Mouse (Mus musculus) lung, postnatal 0 days (tissue): Measurements from ENCODE around the gene Vmn2r91. TPM values are rescaled to one million over a fixed set of nuclear protein-coding genes. Genes with fewer than 3 reads are reported as not detected.
"Not testable (repeated sequence)": the region's sequence is repeated elsewhere in the genome, so short reads cannot be mapped to it uniquely, and the experiment has no call there.

Experiments used
- ATAC-seq: fragments of 200-750 bp; cut with Nextera tagmentation; 2 replicates; pipeline ENCODE4 v1.8.0; 2017; ENCODE audit warnings: moderate library complexity
- DNase-seq: peaks from one replicate; pipeline ENCODE4 v3.0.0-alpha.2; 2016; ENCODE audit warnings: low spot score
- H3K27ac ChIP-seq: fragments of 300-500 bp; sonication (generic); 2 replicates; pipeline ENCODE4 v1.5.1; 2014; ENCODE audit warnings: antibody characterized with exemption, mild to moderate bottlenecking, low read length, mixed read lengths
- H3K27me3 ChIP-seq: fragments of 300-500 bp; sonication (generic); replicated peaks from 2 replicates; pipeline ENCODE4 v1.6.1; 2014; ENCODE audit warnings: low read length, mixed read lengths; ENCODE audit not compliant: insufficient read depth
- H3K36me3 ChIP-seq: fragments of 300-500 bp; sonication (generic); 2 replicates; pipeline ENCODE4 v1.6.1; 2014; ENCODE audit warnings: low read length, mixed read lengths; ENCODE audit not compliant: insufficient read depth
- H3K4me1 ChIP-seq: fragments of 300-500 bp; sonication (generic); 2 replicates; pipeline ENCODE4 v1.6.1; 2014; ENCODE audit warnings: antibody characterized with exemption, low read depth, low read length, mixed read lengths; ENCODE audit not compliant: insufficient read depth
- H3K4me2 ChIP-seq: fragments of 300-500 bp; sonication (generic); replicated peaks from 2 replicates; pipeline ENCODE4 v1.6.1; 2014; ENCODE audit warnings: low read depth, mild to moderate bottlenecking, low read length, moderate library complexity, mixed read lengths
- H3K4me3 ChIP-seq: fragments of 300-500 bp; sonication (generic); 2 replicates; pipeline ENCODE4 v1.5.1; 2014; ENCODE audit warnings: low read depth, low read length
- H3K9ac ChIP-seq: fragments of 300-500 bp; sonication (generic); replicated peaks from 2 replicates; pipeline ENCODE4 v1.6.1; 2014; ENCODE audit warnings: low read depth, mild to moderate bottlenecking
- H3K9me3 ChIP-seq: fragments of 300-500 bp; sonication (generic); 2 replicates; pipeline ENCODE4 v1.6.1; 2016; ENCODE audit warnings: low read length, mixed read lengths
- CTCF ChIP-seq: IDR thresholded peaks from 2 replicates; pipeline ENCODE4 v1.5.1; 2016; ENCODE audit warnings: antibody characterized with exemption, mild to moderate bottlenecking
- EP300 ChIP-seq: IDR thresholded peaks from 2 replicates; pipeline ENCODE4 v1.6.1; 2016; ENCODE audit warnings: antibody characterized with exemption, mild to moderate bottlenecking, control low read depth
- WGBS: fragments of 180-500 bp; shearing (Covaris S2); extraction: QIAGEN DNeasy Blood & Tissue Kit; methylation state at CpG from one replicate; pipeline ENCODE4 v1.1.7; 2014; 5-methylcytosine and 5-hydroxymethylcytosine counted together
- polyA plus RNA-seq: library from polyadenylated mRNA; unstranded; fragments of >200 nt; fragmentation: Nextera tagmentation; extraction: Ambion mirVana; gene quantifications from 2 replicates; pipeline ENCODE4 v1.2.1, GENCODE M21; 2015

Gene Vmn2r91
- not detected in 2 replicates for polyA plus RNA-seq

- ATAC-seq, H3K36me3 ChIP-seq, H3K9me3 ChIP-seq, DNase-seq, H3K9ac ChIP-seq, H3K4me3 ChIP-seq, H3K27ac ChIP-seq, H3K4me1 ChIP-seq, H3K27me3 ChIP-seq, H3K4me2 ChIP-seq: not testable (repeated sequence)
Measured at GRCm38 (mm10) chr17:18084716-18085115, at the start of gene Vmn2r91. Gene Vmn2r91, plus strand, starts transcription at chr17:18085016.

DNA sequence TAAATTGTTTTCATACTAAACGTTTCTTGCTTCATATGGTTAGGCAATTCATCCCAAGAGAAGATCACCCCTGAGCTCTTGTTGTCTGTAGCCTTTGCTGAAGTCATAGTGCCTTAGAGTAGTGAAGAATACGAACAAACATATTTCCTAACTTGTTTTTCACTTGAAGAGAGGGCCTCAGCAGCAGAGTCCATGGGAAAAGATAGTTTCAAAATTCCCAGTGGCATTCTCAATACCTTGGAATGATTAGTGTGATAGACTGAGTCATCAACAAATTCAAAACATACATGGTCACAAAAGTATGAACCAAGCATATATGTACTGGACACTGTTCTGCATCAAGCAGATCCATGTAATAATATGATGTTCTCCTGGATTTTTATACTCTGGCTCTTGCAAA is 35.7 kb upstream of the Vmn2r91 start, which contains the start of gene Vmn2r124:
Gene Vmn2r124 (plus strand): TSS at position 301 of the 400 bp plus-strand sequence.
- WGBS: 24% methylated on average over 2 of the region's 2 CpGs
- no peak within 1 kb of the TSS for H3K27ac ChIP-seq
- ATAC-seq (no peak), DNase-seq (no peak)
- H3K9ac ChIP-seq: no peak within 1 kb of the TSS
- H3K36me3 ChIP-seq: no peaks in the 10 kb centered on the region
- no peak within 1 kb of the TSS for H3K4me3 ChIP-seq
- no peak for TF ChIP-seq CTCF
- no peak for TF ChIP-seq EP300
- no peak within 1 kb of the TSS for H3K4me2 ChIP-seq
- H3K27me3 ChIP-seq: no peaks in the 10 kb centered on the region
- no peaks in the 10 kb centered on the region for H3K9me3 ChIP-seq
- H3K4me1 ChIP-seq: no peaks in the 10 kb centered on the region

- H3K4me3 ChIP-seq, H3K27me3 ChIP-seq, H3K27ac ChIP-seq, H3K9me3 ChIP-seq, H3K9ac ChIP-seq, ATAC-seq, H3K36me3 ChIP-seq, H3K4me2 ChIP-seq, DNase-seq, H3K4me1 ChIP-seq: not testable (repeated sequence)
- 44% methylated on average over 1 of the region's 1 CpGs for WGBS
Measured at GRCm38 (mm10) chr17:18095626-18096025, 10.8 kb downstream of the Vmn2r91 start.

GRCm38 (mm10) chr17:18102265-18102664 is 17.4 kb downstream of the Vmn2r91 start:
- not testable (repeated sequence) for H3K4me3 ChIP-seq, H3K27me3 ChIP-seq, H3K4me1 ChIP-seq, H3K9ac ChIP-seq, H3K4me2 ChIP-seq, H3K9me3 ChIP-seq, ATAC-seq, H3K27ac ChIP-seq, H3K36me3 ChIP-seq, DNase-seq
- 79% methylated on average over 3 of the region's 3 CpGs for WGBS

DNA sequence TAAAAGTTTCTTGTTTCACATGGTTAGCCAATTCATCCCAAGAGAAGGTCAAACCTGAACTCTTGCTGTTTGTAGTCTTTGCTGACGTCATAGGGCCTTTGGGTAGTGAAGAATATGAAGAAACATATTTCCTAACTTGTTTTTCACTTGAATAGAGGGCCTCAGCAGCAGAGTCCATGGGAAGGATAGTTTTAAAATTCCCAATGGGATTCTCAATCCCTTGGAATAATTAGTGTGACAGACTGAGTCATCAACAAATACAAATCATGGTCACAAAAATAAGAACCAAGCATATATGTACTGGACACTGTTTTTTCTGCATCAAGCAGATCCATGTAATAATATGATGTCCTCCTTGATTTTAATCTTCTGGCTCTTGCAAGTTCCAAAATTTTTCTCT is 66.8 kb downstream of the Vmn2r91 start, which contains the start of gene Vmn2r92:
Gene Vmn2r92 (plus strand): TSS at position 301 of the 400 bp plus-strand sequence.
- H3K27ac ChIP-seq, H3K9ac ChIP-seq, H3K4me2 ChIP-seq, H3K27me3 ChIP-seq, DNase-seq, H3K4me1 ChIP-seq, ATAC-seq, H3K4me3 ChIP-seq, H3K9me3 ChIP-seq, H3K36me3 ChIP-seq: not testable (repeated sequence)
- WGBS: 66% methylated on average over 1 of the region's 1 CpGs

DNA sequence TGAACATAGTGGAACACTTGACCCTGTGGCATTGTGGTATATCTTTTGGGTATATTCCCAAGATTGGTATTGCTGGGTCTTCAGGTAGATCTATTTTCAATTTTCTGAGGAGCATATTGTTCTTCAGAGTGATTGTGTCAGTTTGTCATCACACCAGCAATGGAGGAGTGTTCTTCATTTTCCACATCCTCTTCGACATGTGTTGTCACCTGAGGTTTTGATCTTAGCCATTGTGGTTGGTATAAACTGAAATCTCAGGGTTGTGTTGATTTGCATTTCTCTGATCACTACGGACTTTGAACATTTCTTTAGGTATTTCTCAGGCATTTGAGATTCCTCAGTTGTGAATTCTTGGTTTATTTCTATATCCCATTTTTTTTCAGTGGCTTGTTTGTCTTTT is 76.4 kb downstream of the Vmn2r91 start:
- H3K4me3 ChIP-seq, H3K27me3 ChIP-seq, ATAC-seq, H3K9me3 ChIP-seq, H3K27ac ChIP-seq, H3K4me1 ChIP-seq, H3K4me2 ChIP-seq, H3K36me3 ChIP-seq, DNase-seq, H3K9ac ChIP-seq: not testable (repeated sequence)
- WGBS: 34% methylated on average over 2 of the region's 2 CpGs

Other genes with a start within 250 kb of the Vmn2r91 start
- 1.9 and 2.4 TPM in 2 replicates for gene Has1, start 229.8 kb upstream of the Vmn2r91 start, polyA plus RNA-seq
- 13.7 and 14.9 TPM in 2 replicates for gene Fpr1, start 201.1 kb upstream of the Vmn2r91 start, polyA plus RNA-seq
- gene Fpr2, start 197.2 kb upstream of the Vmn2r91 start, polyA plus RNA-seq: 12.6 and 15.4 TPM in 2 replicates
- not detected in 2 replicates for gene Fpr3, start 197.2 kb upstream of the Vmn2r91 start, polyA plus RNA-seq
- not detected in 2 replicates for gene Fpr-rs4, start 63.3 kb upstream of the Vmn2r91 start, polyA plus RNA-seq
- 0.01 TPM in 1 of 2 replicates, not detected in the other for gene Vmn2r124, start 35.6 kb upstream of the Vmn2r91 start, polyA plus RNA-seq
- not detected in 2 replicates for gene Vmn2r92, start 66.9 kb downstream of the Vmn2r91 start, polyA plus RNA-seq
- gene Vmn2r94, start 192.7 kb downstream of the Vmn2r91 start, polyA plus RNA-seq: not detected in 2 replicates
- gene Vmn2r93, start 213.1 kb downstream of the Vmn2r91 start, polyA plus RNA-seq: not detected in 2 replicates